Mouse (Mus musculus) neutrophil, adult 59 days (primary cell): ENCODE data around the gene Gpr155. TPM values are rescaled to one million over a fixed set of nuclear protein-coding genes. Genes with fewer than 3 reads are reported as not detected.

ENCODE experiments used
- total RNA-seq, 2 experiments: library from RNA; stranded (reverse); gene quantifications; 1 replicate in 1 of 2; 2 replicates in 1 of 2; pipeline ENCODE4 v1.2.4; 2023

Gene Gpr155
- total RNA-seq: 1 to 10 TPM; 3.4 to 4.4 TPM

DNA sequence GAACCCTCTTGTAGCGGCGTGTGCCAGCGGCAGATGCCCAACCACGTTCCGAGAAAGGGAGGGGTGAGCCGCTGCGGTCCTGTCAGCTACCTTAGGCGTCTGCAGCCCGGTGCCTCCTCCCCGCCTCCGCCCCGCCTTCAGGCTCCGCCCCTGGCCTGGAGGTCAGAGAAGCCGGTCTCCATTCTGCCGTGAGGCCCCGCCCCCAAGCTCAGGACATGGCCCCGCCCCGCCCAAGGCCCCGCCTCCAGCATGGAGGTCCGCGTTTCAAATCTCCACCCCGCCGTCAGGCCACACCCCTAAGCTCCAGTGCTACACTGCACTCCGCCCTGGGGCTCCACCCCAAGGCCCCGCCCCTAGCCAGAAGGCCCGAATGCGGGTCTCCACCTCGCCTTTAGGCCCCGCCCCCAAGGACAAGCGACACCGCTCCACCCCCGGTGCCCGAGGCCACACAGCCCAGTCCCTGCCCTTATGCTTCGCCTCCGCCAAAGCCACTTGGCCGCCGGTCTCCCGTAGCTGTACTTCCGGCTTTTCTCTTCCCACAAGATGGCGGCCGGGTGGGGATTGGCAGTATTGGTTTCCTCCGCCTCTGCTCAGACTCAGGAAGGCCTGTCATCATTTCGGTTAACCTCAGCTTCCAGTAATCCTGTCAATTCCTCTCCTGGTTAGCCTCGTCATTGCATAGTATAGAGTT is at the start of gene Gpr155:
Gene Gpr155, minus strand, starts transcription at position 217 of the 691 bp plus-strand sequence.

DNA sequence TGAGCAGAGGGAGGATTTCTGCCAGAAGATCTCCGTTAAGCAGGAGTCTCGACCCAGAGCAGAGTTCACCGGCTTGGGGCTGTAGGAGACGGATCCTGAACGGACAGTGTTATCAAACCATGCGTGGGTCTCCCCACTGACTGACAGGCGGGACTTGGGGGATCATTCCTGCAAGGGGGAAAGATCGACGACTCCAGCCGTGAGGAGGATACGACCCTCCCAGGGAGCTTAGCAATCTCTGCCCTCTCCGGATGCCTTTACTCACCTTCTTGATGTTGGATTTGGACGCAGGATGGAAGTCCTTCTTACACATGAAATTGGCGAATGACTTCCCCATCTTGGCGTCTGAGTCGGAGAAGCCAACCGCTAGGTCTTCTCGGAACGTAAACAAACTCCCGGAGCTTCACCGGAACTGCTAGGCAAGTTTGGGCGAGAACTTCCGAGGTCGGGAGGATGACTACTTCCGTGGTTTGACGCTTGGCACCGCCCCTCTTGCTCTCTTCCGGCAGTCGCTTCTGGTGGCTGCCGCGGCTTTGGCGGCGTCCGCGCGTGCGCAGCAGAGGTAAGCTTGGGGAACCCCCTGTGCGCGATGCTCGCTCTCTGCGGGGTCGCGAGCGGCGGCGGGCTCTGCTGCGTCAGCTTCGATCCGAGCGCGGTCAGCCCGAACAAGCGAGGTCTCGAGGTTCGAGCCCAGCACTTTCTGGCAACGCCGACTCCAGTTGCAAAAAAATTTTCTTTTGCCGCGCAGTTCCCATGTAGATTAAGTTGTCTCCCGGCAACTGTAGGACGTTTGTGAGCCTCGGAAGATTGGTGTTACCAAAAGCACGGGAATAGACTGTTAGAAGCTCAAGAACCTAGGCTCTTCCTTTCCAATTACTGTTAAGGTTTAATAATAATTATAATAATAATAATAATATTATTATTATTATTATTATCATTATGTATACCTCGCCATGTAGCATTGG is 73.9 kb downstream of the Gpr155 start, which contains the start of the genes Scrn3 and Cir1:
Gene Scrn3, plus strand, starts transcription at position 450 of the 965 bp plus-strand sequence.
Gene Cir1, minus strand, starts transcription at position 550 of the 965 bp plus-strand sequence.

Other genes with a start within 250 kb of the Gpr155 start
- 10 to 100 TPM; 21.1 to 25.6 TPM for gene Ola1, start 167.6 kb downstream of the Gpr155 start, total RNA-seq
- not detected for gene Sp9, start 114.6 kb downstream of the Gpr155 start, total RNA-seq
- gene Scrn3, start 74.0 kb downstream of the Gpr155 start, total RNA-seq: 1 to 10 TPM; 4.3 to 4.4 TPM
- gene Cir1, start 73.9 kb downstream of the Gpr155 start, total RNA-seq: 10 to 100 TPM; 22.7 to 25.5 TPM
- gene Wipf1, start 143.2 kb upstream of the Gpr155 start, total RNA-seq: 100 to 1,000 TPM; 183 to 197 TPM
- under 1 TPM in 1 of 2 experiments, not detected in 1; 0.11 TPM for gene Chrna1, start 193.8 kb upstream of the Gpr155 start, total RNA-seq